Mouse (Mus musculus): ENCODE measurements around the gene Acad12. TPM values are rescaled to one million over a fixed set of nuclear protein-coding genes. Genes with fewer than 3 reads are reported as not detected.

Gene Acad12
- polyA plus RNA-seq (2015; fragmentation: Nextera tagmentation; extraction: Ambion mirVana): 2.3 and 2.6 TPM in 2 replicates

- Histone ChIP-seq H3K4me1 (replicated peaks; ENCODE audit: control insufficient read depth, insufficient read depth) (no peaks in the 10 kb centered on the region), H3K36me3 (ENCODE audit: control insufficient read depth, insufficient read depth, low read length) (no peaks in the 10 kb centered on the region), H3K27ac (replicated peaks) (peak within 1 kb of the TSS; percentile 76), H3K9me3 (ENCODE audit: control insufficient read depth, low read length) (no peaks in the 10 kb centered on the region), H3K4me3 (ENCODE audit: low read depth, low read length) (peak within 1 kb of the TSS; percentile 77), H3K27me3 (ENCODE audit: control insufficient read depth, insufficient read depth, low read length) (no peaks in the 10 kb centered on the region), H3K4me2 (replicated peaks; ENCODE audit: low read depth) (peak within 1 kb of the TSS; percentile 70), H3K9ac (ENCODE audit: low read length) (peak within 1 kb of the TSS; percentile 79)
- ATAC-seq (ENCODE audit: low FRiP score, low TSS enrichment) (peak; percentile 84), DNase-seq (ENCODE audit: low spot score) (peak; percentile 94)
- under 1% methylated on average over 47 of the region's 58 CpGs for WGBS
- TF ChIP-seq CTCF (IDR thresholded peaks at IDR 0.05; ENCODE audit: low read depth): no peak
- no peak for TF ChIP-seq EP300 (optimal IDR thresholded peaks at IDR 0.05)
Observed at GRCm38 (mm10) chr5:121618592-121619513, at the start of gene Acad12. Gene Acad12 (minus strand): TSS chr5:121618938.

GRCm38 (mm10) chr5:121668411-121668810 lies 49.7 kb upstream of the Acad12 start:
- DNase-seq (ENCODE audit: low spot score) (no peak), ATAC-seq (ENCODE audit: low FRiP score, low TSS enrichment) (no peak)
- Histone ChIP-seq H3K4me1 (replicated peaks; ENCODE audit: control insufficient read depth, insufficient read depth) (no peaks in the 10 kb centered on the region), H3K9me3 (ENCODE audit: control insufficient read depth, low read length) (no peaks in the 10 kb centered on the region), H3K27me3 (ENCODE audit: control insufficient read depth, insufficient read depth, low read length) (no peaks in the 10 kb centered on the region), H3K4me3 (ENCODE audit: low read depth, low read length) (no peak overlapping the region), H3K27ac (replicated peaks) (no peak overlapping the region), H3K36me3 (ENCODE audit: control insufficient read depth, insufficient read depth, low read length) (peaks cover 5% of the 10 kb centered on the region), H3K4me2 (replicated peaks; ENCODE audit: low read depth) (no peak overlapping the region), H3K9ac (ENCODE audit: low read length) (no peak overlapping the region)
- WGBS: 47% methylated on average over 6 of the region's 6 CpGs
- TF ChIP-seq EP300 (optimal IDR thresholded peaks at IDR 0.05): no peak
- TF ChIP-seq CTCF (IDR thresholded peaks at IDR 0.05; ENCODE audit: low read depth): no peak

GRCm38 (mm10) chr5:121667067-121667466 lies 48.3 kb upstream of the Acad12 start:
- no peaks in the 10 kb centered on the region for H3K4me1 ChIP-seq (replicated peaks; ENCODE audit: control insufficient read depth, insufficient read depth)
- no peak for DNase-seq (ENCODE audit: low spot score)
- no peak for ATAC-seq (ENCODE audit: low FRiP score, low TSS enrichment)

GRCm38 (mm10) chr5:121664971-121665370 lies 46.2 kb upstream of the Acad12 start:
- H3K9ac ChIP-seq (ENCODE audit: low read length): no peak overlapping the region
- WGBS: 95% methylated on average over 9 of the region's 9 CpGs
- no peak for TF ChIP-seq EP300 (optimal IDR thresholded peaks at IDR 0.05)
- no peak overlapping the region for H3K27ac ChIP-seq (replicated peaks)
- peaks cover 5% of the 10 kb centered on the region for H3K36me3 ChIP-seq (ENCODE audit: control insufficient read depth, insufficient read depth, low read length)
- no peak overlapping the region for H3K4me2 ChIP-seq (replicated peaks; ENCODE audit: low read depth)
- H3K27me3 ChIP-seq (ENCODE audit: control insufficient read depth, insufficient read depth, low read length): no peaks in the 10 kb centered on the region
- no peaks in the 10 kb centered on the region for H3K9me3 ChIP-seq (ENCODE audit: control insufficient read depth, low read length)
- no peak overlapping the region for H3K4me3 ChIP-seq (ENCODE audit: low read depth, low read length)
- ATAC-seq (ENCODE audit: low FRiP score, low TSS enrichment): no peak
- DNase-seq (ENCODE audit: low spot score): no peak
- H3K4me1 ChIP-seq (replicated peaks; ENCODE audit: control insufficient read depth, insufficient read depth): peaks cover 3% of the 10 kb centered on the region; the same call in 1 of the 2 replicates

More at GRCm38 (mm10) chr5:121667067-121667466, 48.3 kb upstream of the Acad12 start:
- Histone ChIP-seq H3K27me3 (ENCODE audit: control insufficient read depth, insufficient read depth, low read length) (no peaks in the 10 kb centered on the region), H3K27ac (replicated peaks) (no peak overlapping the region), H3K9ac (ENCODE audit: low read length) (no peak overlapping the region), H3K4me3 (ENCODE audit: low read depth, low read length) (no peak overlapping the region), H3K9me3 (ENCODE audit: control insufficient read depth, low read length) (no peaks in the 10 kb centered on the region), H3K4me2 (replicated peaks; ENCODE audit: low read depth) (no peak overlapping the region), H3K36me3 (ENCODE audit: control insufficient read depth, insufficient read depth, low read length) (peaks cover 5% of the 10 kb centered on the region)
- TF ChIP-seq CTCF (IDR thresholded peaks at IDR 0.05; ENCODE audit: low read depth) (no peak), EP300 (optimal IDR thresholded peaks at IDR 0.05) (no peak)
- WGBS: 77% methylated on average over 4 of the region's 4 CpGs

- no peak overlapping the region for H3K9ac ChIP-seq (ENCODE audit: low read length)
- TF ChIP-seq EP300 (optimal IDR thresholded peaks at IDR 0.05): no peak
- TF ChIP-seq CTCF (IDR thresholded peaks at IDR 0.05; ENCODE audit: low read depth): no peak
- peaks cover 3% of the 10 kb centered on the region; the same call in 1 of the 2 replicates for H3K4me1 ChIP-seq (replicated peaks; ENCODE audit: control insufficient read depth, insufficient read depth)
- DNase-seq (ENCODE audit: low spot score) (no peak), ATAC-seq (ENCODE audit: low FRiP score, low TSS enrichment) (no peak)
- H3K27me3 ChIP-seq (ENCODE audit: control insufficient read depth, insufficient read depth, low read length): no peaks in the 10 kb centered on the region
- no peak overlapping the region for H3K27ac ChIP-seq (replicated peaks)
- 71% methylated on average over 6 of the region's 6 CpGs for WGBS
- H3K4me3 ChIP-seq (ENCODE audit: low read depth, low read length): no peak overlapping the region
- peaks cover 5% of the 10 kb centered on the region for H3K36me3 ChIP-seq (ENCODE audit: control insufficient read depth, insufficient read depth, low read length)
- H3K4me2 ChIP-seq (replicated peaks; ENCODE audit: low read depth): no peak overlapping the region
- no peaks in the 10 kb centered on the region for H3K9me3 ChIP-seq (ENCODE audit: control insufficient read depth, low read length)
Observed at GRCm38 (mm10) chr5:121664078-121664477, 45.3 kb upstream of the Acad12 start.

GRCm38 (mm10) chr5:121663456-121663855 lies 44.7 kb upstream of the Acad12 start:
- DNase-seq (ENCODE audit: low spot score): no peak
- no peak overlapping the region for H3K9ac ChIP-seq (ENCODE audit: low read length)
- 76% methylated on average over 8 of the region's 8 CpGs for WGBS
- H3K27ac ChIP-seq (replicated peaks): no peak overlapping the region
- peaks cover 5% of the 10 kb centered on the region for H3K36me3 ChIP-seq (ENCODE audit: control insufficient read depth, insufficient read depth, low read length)
- ATAC-seq (ENCODE audit: low FRiP score, low TSS enrichment): no peak
- no peaks in the 10 kb centered on the region for H3K27me3 ChIP-seq (ENCODE audit: control insufficient read depth, insufficient read depth, low read length)
- H3K4me2 ChIP-seq (replicated peaks; ENCODE audit: low read depth): no peak overlapping the region
- TF ChIP-seq EP300 (optimal IDR thresholded peaks at IDR 0.05): no peak
- TF ChIP-seq CTCF (IDR thresholded peaks at IDR 0.05; ENCODE audit: low read depth): no peak
- H3K9me3 ChIP-seq (ENCODE audit: control insufficient read depth, low read length): no peaks in the 10 kb centered on the region
- H3K4me3 ChIP-seq (ENCODE audit: low read depth, low read length): no peak overlapping the region
- peaks cover 3% of the 10 kb centered on the region; the same call in 1 of the 2 replicates for H3K4me1 ChIP-seq (replicated peaks; ENCODE audit: control insufficient read depth, insufficient read depth)
